Mouse (Mus musculus) hindbrain, embryonic 14.5 days (tissue): ENCODE data around the gene Ms4a10. TPM values are rescaled to one million over a fixed set of nuclear protein-coding genes. Genes with fewer than 3 reads are reported as not detected.

ENCODE experiments used
- ATAC-seq: fragments of 200-750 bp; cut with Nextera tagmentation; 2 replicates; pipeline ENCODE4 v1.8.0; 2017; ENCODE audit warnings: moderate number of reproducible peaks, mild to moderate bottlenecking, moderate TSS enrichment, moderate library complexity; ENCODE audit not compliant: low FRiP score
- DNase-seq: peaks from one replicate; pipeline ENCODE4 v3.0.0-alpha.2; 2015; ENCODE audit warnings: low spot score
- H3K27ac ChIP-seq: fragments of 300-500 bp; sonication (generic); 2 replicates; pipeline ENCODE4 v1.5.1; 2014; ENCODE audit warnings: mild to moderate bottlenecking, moderate library complexity
- H3K27me3 ChIP-seq: fragments of 300-500 bp; sonication (generic); 2 replicates; pipeline ENCODE4 v1.6.1; 2014; ENCODE audit warnings: mild to moderate bottlenecking, low read length, mixed read lengths; ENCODE audit not compliant: control insufficient read depth, insufficient read depth
- H3K36me3 ChIP-seq: fragments of 300-500 bp; sonication (generic); replicated peaks from 2 replicates; pipeline ENCODE4 v1.6.1; 2014; ENCODE audit not compliant: control insufficient read depth, insufficient read depth
- H3K4me1 ChIP-seq: fragments of 300-500 bp; sonication (generic); replicated peaks from 2 replicates; pipeline ENCODE4 v1.6.1; 2014; ENCODE audit warnings: antibody characterized with exemption, low read length, mixed read lengths; ENCODE audit not compliant: control insufficient read depth, insufficient read depth
- H3K4me2 ChIP-seq: fragments of 300-500 bp; sonication (generic); replicated peaks from 2 replicates; pipeline ENCODE4 v1.6.1; 2014; ENCODE audit warnings: mild to moderate bottlenecking, moderate library complexity
- H3K4me3 ChIP-seq: fragments of 300-500 bp; sonication (generic); replicated peaks from 2 replicates; pipeline ENCODE4 v1.5.1; 2014; ENCODE audit warnings: mild to moderate bottlenecking, low read length
- H3K9ac ChIP-seq: fragments of 300-500 bp; sonication (generic); 2 replicates; pipeline ENCODE4 v1.6.1; 2014
- H3K9me3 ChIP-seq: fragments of 300-500 bp; sonication (generic); 2 replicates; pipeline ENCODE4 v1.6.1; 2016; ENCODE audit warnings: low read length; ENCODE audit not compliant: control insufficient read depth
- WGBS: fragments of 180-500 bp; shearing (Covaris S2); extraction: QIAGEN DNeasy Blood & Tissue Kit; methylation state at CpG from one replicate; pipeline ENCODE4 v1.1.7; 2014; 5-methylcytosine and 5-hydroxymethylcytosine counted together
- polyA plus RNA-seq: library from polyadenylated mRNA; unstranded; fragments of >200 nt; fragmentation: Nextera tagmentation; extraction: Ambion mirVana; gene quantifications from 2 replicates; pipeline ENCODE4 v1.2.1, GENCODE M21; 2014

The Ms4a10 gene
- polyA plus RNA-seq, 1 experiment from 2014 or later = not detected

DNA sequence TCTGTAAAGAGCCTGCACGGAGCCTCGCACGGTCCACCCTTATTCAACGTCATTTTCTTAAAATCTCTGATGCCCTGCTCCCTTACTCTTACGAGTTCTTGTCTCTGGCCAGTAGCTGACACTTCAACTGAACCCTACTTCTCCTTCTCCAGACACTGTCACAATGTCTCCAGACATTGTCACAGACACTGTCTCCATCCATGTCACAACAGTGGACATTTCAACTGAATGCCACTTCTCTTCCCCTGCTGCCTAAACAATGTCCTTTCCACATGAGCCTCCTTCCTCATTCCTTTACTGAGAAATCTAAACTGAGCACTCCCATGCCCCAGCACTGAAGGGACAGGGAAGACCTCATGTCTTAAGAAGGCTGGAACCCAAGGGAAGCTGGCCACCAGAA, 27.3 kb downstream of the Ms4a10 start:
- 92% methylated on average over 5 of the region's 5 CpGs for WGBS
- ATAC-seq = no peak

DNA sequence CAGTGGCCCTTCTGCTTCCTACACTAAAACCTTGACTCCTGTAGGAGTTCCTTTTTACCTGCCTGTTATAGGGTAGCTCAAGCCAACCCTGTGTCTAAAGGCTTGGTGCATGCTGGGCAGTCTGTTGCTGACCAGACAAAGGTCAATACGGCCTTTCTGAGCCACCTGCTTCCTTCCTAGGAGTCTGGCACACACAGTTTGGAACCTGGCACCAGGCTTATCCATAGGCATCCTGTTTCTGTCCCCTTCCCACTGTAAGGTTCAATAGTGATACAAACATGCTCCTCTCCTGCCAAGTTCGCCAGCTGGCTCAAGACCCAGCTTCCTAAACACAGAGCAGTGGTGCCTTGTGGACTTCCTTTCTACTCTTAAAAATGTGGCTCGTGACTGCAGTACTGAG, 28.0 kb downstream of the Ms4a10 start:
- 89% methylated on average over 3 of the region's 3 CpGs for WGBS
- no peaks in the 10 kb centered on the region for H3K9me3 ChIP-seq
- no peak overlapping the region for H3K4me3 ChIP-seq
- H3K36me3 ChIP-seq = peaks cover 38% of the 10 kb centered on the region
- DNase-seq (no peak), ATAC-seq (no peak)
- H3K27ac ChIP-seq = no peak overlapping the region
- peak overlapping the region; percentile 77 for H3K9ac ChIP-seq
- H3K27me3 ChIP-seq = no peaks in the 10 kb centered on the region
- H3K4me1 ChIP-seq = peaks cover 24% of the 10 kb centered on the region
- no peak overlapping the region for H3K4me2 ChIP-seq

More for the DNA sequence above, 27.3 kb downstream of the Ms4a10 start:
- no peak overlapping the region for H3K27ac ChIP-seq
- peaks cover 26% of the 10 kb centered on the region for H3K4me1 ChIP-seq
- H3K36me3 ChIP-seq = peaks cover 31% of the 10 kb centered on the region
- H3K27me3 ChIP-seq = no peaks in the 10 kb centered on the region
- DNase-seq = no peak
- H3K9me3 ChIP-seq = no peaks in the 10 kb centered on the region
- H3K4me3 ChIP-seq = peak overlapping the region; percentile 64; the same call in 1 of the 2 replicates
- peak overlapping the region; percentile 77; the same call in 1 of the 2 replicates for H3K9ac ChIP-seq
- H3K4me2 ChIP-seq = peak overlapping the region; percentile 100

DNA sequence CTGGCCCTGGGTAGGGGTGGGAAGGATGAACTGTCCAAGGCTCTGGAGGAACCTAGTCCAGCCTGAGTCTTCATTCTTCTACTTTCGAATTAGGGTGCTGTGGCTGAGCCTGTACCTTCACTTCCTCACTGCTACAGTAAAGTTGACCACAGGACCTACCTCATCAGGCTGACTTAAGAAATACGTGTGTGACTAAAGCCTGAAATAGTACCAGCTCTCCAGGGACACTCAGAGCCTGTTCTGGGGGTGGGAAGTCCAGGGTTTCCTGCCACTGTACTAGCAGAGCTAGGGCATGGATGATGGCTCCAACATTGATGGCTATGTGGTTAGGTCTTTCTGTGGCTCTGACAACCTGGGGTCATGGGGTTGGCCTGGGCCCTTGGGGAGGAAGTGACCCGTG, 30.5 kb downstream of the Ms4a10 start:
- ATAC-seq = no peak
- Histone ChIP-seq H3K9ac (no peak overlapping the region), H3K4me1 (peaks cover 30% of the 10 kb centered on the region), H3K36me3 (peaks cover 38% of the 10 kb centered on the region), H3K4me3 (no peak overlapping the region), H3K9me3 (no peaks in the 10 kb centered on the region), H3K27ac (no peak overlapping the region), H3K4me2 (no peak overlapping the region), H3K27me3 (no peaks in the 10 kb centered on the region)
- no peak for DNase-seq
- 96% methylated on average over 3 of the region's 3 CpGs for WGBS

DNA sequence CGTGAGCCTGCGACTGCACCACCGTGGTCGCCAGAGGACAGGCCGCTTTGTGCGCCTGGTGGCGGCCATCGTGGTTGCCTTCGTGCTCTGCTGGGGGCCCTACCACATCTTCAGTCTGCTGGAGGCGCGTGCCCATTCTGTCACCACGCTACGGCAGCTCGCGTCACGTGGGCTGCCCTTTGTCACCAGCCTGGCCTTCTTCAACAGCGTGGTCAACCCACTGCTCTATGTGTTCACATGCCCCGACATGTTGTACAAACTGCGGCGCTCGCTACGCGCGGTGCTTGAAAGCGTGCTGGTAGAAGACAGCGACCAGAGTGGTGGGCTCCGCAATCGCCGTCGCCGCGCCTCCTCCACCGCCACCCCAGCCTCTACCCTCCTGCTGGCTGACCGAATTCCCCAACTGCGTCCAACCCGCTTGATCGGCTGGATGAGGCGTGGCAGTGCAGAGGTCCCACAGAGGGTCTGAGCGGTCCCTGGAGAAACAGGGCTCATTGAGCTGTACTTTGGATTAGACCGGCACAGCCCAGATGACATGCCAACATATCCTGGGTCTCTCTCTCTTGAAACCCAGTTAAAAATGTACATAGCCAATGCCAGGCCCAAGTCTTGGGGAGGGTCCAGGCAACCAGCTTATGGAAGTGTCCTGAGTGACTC, 33.5 kb downstream of the Ms4a10 start:
- Histone ChIP-seq H3K9me3 (no peaks in the 10 kb centered on the region), H3K9ac (peak overlapping the region; percentile 66), H3K4me3 (peak overlapping the region; percentile 31), H3K4me1 (peaks cover 11% of the 10 kb centered on the region), H3K36me3 (peaks cover 38% of the 10 kb centered on the region), H3K27ac (peak overlapping the region; percentile 73), H3K27me3 (no peaks in the 10 kb centered on the region), H3K4me2 (peak overlapping the region; percentile 80)
- DNase-seq = peak; percentile 63
- ATAC-seq = peak; percentile 78
- 1% methylated on average over 40 of the region's 40 CpGs for WGBS

DNA sequence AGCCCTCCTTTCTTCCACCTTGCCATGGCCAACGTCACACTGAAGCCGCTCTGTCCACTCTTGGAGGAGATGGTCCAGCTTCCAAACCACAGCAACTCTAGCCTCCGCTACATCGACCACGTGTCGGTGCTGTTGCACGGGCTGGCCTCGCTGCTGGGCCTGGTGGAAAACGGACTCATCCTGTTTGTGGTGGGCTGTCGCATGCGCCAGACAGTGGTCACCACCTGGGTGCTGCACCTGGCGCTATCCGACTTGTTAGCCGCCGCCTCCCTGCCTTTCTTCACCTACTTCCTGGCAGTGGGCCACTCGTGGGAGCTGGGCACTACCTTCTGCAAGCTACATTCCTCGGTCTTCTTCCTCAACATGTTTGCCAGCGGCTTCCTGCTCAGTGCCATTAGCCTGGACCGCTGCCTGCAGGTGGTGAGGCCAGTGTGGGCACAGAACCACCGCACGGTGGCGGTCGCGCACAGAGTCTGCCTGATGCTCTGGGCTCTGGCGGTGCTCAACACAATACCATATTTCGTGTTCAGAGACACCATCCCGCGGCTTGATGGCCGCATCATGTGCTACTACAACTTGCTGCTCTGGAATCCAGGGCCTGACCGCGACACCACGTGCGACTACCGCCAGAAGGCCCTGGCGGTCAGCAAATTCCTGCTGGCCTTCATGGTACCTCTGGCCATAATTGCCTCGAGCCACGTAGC, 34.2 kb downstream of the Ms4a10 start:
- Histone ChIP-seq H3K9me3 (no peaks in the 10 kb centered on the region), H3K27ac (peak overlapping the region; percentile 73), H3K4me3 (peak overlapping the region; percentile 31), H3K9ac (peak overlapping the region; percentile 66), H3K4me2 (peak overlapping the region; percentile 80), H3K27me3 (no peaks in the 10 kb centered on the region), H3K4me1 (peaks cover 11% of the 10 kb centered on the region), H3K36me3 (peaks cover 36% of the 10 kb centered on the region)
- 16% methylated on average over 37 of the region's 37 CpGs for WGBS
- peak; percentile 82 for DNase-seq
- ATAC-seq = peak; percentile 91

DNA sequence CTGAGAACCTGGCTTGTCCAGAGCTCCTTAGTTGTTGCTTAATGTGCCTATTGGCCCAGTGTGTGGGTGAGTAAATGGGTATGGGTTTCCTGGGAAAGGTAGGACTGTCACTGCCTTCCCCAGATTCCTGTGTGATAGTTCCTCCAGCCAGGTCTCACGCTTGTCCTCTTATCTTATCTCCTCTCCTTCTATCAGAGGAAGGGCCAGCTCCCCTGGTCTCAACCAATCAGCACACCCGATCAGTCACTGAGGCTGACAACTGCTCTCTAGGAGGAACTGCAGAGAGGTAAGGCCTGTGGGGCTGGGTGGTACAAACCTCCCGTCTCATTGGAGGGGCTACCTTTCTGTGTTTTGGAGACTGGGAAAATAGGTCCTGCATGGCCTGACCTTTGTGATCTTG, 35.7 kb downstream of the Ms4a10 start:
- Histone ChIP-seq H3K9me3 (no peaks in the 10 kb centered on the region), H3K4me2 (no peak overlapping the region), H3K36me3 (peaks cover 21% of the 10 kb centered on the region), H3K4me1 (peaks cover 11% of the 10 kb centered on the region), H3K27ac (no peak overlapping the region), H3K4me3 (no peak overlapping the region), H3K9ac (no peak overlapping the region), H3K27me3 (no peaks in the 10 kb centered on the region)
- ATAC-seq = no peak
- no peak for DNase-seq
- WGBS = 66% methylated on average over 3 of the region's 3 CpGs

DNA sequence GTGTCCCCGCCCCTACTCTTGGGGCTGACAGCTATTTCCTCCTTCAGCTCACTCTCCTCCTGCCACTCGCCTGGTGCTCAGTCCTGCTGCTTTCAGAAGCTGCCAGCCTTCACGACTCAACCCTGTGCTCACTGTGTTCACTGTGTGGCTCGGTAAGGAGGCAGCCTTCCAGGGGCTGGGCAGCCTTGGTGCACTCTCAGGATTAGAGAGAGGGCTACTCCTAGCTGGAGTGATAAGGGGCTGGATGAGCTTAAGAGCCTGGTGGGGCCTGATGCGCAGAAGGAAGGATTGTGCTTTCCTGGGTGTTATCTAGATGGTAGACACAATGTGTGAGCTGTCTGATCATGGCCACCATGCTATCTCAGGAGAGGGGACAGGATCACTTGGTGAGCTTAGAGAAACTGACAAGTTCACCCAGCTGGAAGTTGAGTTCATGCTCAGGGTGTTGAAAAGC, 37.3 kb downstream of the Ms4a10 start, which contains the start of gene Ptgdr2:
Ptgdr2 (plus strand) TSS at position 51 of the 454 bp plus-strand sequence.
- H3K9ac ChIP-seq = no peak within 1 kb of the TSS
- no peak for ATAC-seq
- H3K4me1 ChIP-seq = peaks cover 11% of the 10 kb centered on the region
- H3K36me3 ChIP-seq = peaks cover 6% of the 10 kb centered on the region
- no peak within 1 kb of the TSS for H3K4me2 ChIP-seq
- 58% methylated on average over 5 of the region's 5 CpGs for WGBS
- H3K9me3 ChIP-seq = no peaks in the 10 kb centered on the region
- no peak for DNase-seq
- no peaks in the 10 kb centered on the region for H3K27me3 ChIP-seq
- H3K27ac ChIP-seq = no peak within 1 kb of the TSS
- no peak within 1 kb of the TSS for H3K4me3 ChIP-seq

DNA sequence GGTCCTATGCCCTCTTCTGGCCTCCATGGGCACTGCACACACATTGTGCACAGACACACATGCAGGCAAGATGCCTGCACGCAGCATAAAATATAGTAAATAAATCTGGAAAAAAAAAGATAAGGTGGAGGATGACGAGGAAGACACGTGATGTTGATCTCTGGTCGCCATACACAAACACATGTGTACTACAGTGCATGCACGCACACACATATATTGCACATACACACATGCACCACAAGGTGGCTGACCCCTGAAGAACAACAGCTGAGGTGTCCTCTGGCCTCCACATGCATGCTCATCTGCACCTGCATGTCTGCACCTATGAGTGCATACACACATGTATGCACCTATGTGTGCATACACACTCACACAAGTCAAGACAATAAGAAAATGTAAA, 38.4 kb downstream of the Ms4a10 start:
- Histone ChIP-seq H3K9ac (no peak overlapping the region), H3K27ac (no peak overlapping the region), H3K4me3 (no peak overlapping the region), H3K9me3 (no peaks in the 10 kb centered on the region), H3K36me3 (no peaks in the 10 kb centered on the region), H3K4me1 (peaks cover 6% of the 10 kb centered on the region), H3K27me3 (no peaks in the 10 kb centered on the region), H3K4me2 (no peak overlapping the region)
- no peak for DNase-seq
- no peak for ATAC-seq
- WGBS = 88% methylated on average over 5 of the region's 5 CpGs

DNA sequence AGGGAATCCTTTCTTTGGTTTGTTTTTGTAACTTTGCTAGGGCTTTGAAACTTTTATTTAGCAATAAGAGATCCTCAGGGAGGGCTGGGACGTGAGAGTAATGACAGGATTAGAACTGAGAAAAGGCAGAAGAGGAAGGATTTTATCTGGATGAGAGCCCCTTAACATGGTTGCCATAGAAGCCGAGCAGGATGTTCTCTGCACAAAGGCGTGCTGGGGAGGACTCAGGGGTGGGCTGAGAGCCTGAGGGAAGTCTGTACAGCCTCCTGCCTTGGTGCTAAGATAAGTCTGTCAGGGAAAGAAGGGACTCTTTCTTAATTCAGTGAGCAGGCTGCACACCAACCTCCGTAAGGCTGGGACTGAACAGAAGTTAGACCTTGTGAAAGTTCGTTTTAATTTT, 39.4 kb downstream of the Ms4a10 start:
- DNase-seq = no peak
- no peaks in the 10 kb centered on the region for H3K9me3 ChIP-seq
- WGBS = 25% methylated on average over 5 of the region's 5 CpGs
- H3K4me2 ChIP-seq = no peak overlapping the region
- no peaks in the 10 kb centered on the region for H3K36me3 ChIP-seq
- no peaks in the 10 kb centered on the region for H3K27me3 ChIP-seq
- H3K27ac ChIP-seq = no peak overlapping the region
- no peak for ATAC-seq
- no peak overlapping the region for H3K9ac ChIP-seq
- no peaks in the 10 kb centered on the region for H3K4me1 ChIP-seq
- H3K4me3 ChIP-seq = no peak overlapping the region
